Mouse (Mus musculus) MEL (cell line): Measurements from ENCODE around the gene Slc5a5.

Experiments used
- CHD2 ChIP-seq: IDR thresholded peaks from 2 replicates; pipeline ENCODE4 v1.6.1; 2011; ENCODE audit warnings: low read length, improper control_type of control experiment
- CTCF ChIP-seq, 3 experiments: IDR thresholded peaks in 2 of 3; conservative IDR thresholded peaks in 1 of 3; 2 replicates each; pipeline ENCODE4 v1.5.1; 2011 to 2012; ENCODE audit warnings: low read length in 3 of 3, low read depth in 2 of 3, mild to moderate bottlenecking in 2 of 3, improper control_type of control experiment in 1 of 3, inconsistent platforms in 1 of 3, mixed read lengths in 1 of 3, moderate library complexity in 1 of 3; ENCODE audit not compliant: control insufficient read depth in 1 of 3, insufficient read depth in 1 of 3, poor library complexity in 1 of 3, severe bottlenecking in 1 of 3
- GABPA ChIP-seq: IDR thresholded peaks from 2 replicates; pipeline ENCODE4 v1.6.1; 2012; ENCODE audit warnings: low read depth, mild to moderate bottlenecking, inconsistent platforms, low read length, improper control_type of control experiment, moderate library complexity
- KAT2A ChIP-seq: conservative IDR thresholded peaks from 2 replicates; pipeline ENCODE4 v1.6.1; 2012; ENCODE audit warnings: low read depth, low read length, improper control_type of control experiment, inconsistent platforms
- NRF1 ChIP-seq: IDR thresholded peaks from 2 replicates; pipeline ENCODE4 v1.6.1; 2014; ENCODE audit warnings: low read depth, mild to moderate bottlenecking, inconsistent platforms, low read length, improper control_type of control experiment, moderate library complexity; ENCODE audit not compliant: poor library complexity, insufficient read depth, severe bottlenecking
- POLR2A ChIP-seq, 2 experiments: IDR thresholded peaks; 2 replicates each; pipeline ENCODE4 v1.6.1; 2011 to 2012; ENCODE audit warnings: low read length in 2 of 2, mild to moderate bottlenecking in 2 of 2, control low read depth in 1 of 2, improper control_type of control experiment in 1 of 2, low read depth in 1 of 2, moderate library complexity in 1 of 2; ENCODE audit not compliant: control insufficient read depth in 1 of 2, insufficient read depth in 1 of 2, poor library complexity in 1 of 2
- SIN3A ChIP-seq: IDR thresholded peaks from 2 replicates; pipeline ENCODE4 v1.6.1; 2012; ENCODE audit warnings: low read length, improper control_type of control experiment, inconsistent platforms
- TCF12 ChIP-seq: IDR thresholded peaks from 2 replicates; pipeline ENCODE4 v1.6.1; 2014; ENCODE audit warnings: low read depth, mild to moderate bottlenecking, inconsistent platforms, low read length, improper control_type of control experiment, moderate library complexity
- USF1 ChIP-seq: IDR thresholded peaks from 2 replicates; pipeline ENCODE4 v1.6.1; 2014; ENCODE audit warnings: low read depth, mild to moderate bottlenecking, inconsistent platforms, low read length, improper control_type of control experiment, moderate library complexity
- ZMIZ1 ChIP-seq: IDR thresholded peaks from 2 replicates; pipeline ENCODE4 v1.6.1; 2012; ENCODE audit warnings: low read depth, mild to moderate bottlenecking, inconsistent platforms, low read length, improper control_type of control experiment, moderate library complexity
- ZNF384 ChIP-seq: IDR thresholded peaks from 2 replicates; pipeline ENCODE4 v1.6.1; 2012; ENCODE audit warnings: low read depth, mild to moderate bottlenecking, inconsistent platforms, low read length, improper control_type of control experiment

DNA sequence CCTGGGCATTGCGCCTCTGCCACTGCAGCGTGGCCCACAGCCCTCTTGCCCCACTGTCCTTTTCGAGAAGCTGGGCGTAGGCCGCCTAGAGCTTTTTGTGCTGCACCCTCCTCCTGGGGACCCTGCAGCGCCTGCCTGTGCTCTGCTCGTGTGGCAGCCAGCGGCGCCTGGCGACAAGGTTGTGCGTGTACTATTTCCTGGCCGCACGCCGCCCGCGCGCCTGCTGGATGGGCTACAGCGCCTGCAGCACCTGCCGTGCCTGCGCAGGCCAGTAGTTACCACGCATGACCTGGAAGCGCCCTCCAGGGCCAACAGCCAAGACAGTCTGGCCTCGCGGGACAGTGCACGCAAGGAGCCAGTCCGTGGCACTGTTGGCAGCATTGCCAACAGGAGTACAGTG is 21.0 kb upstream of the Slc5a5 start:
- TF ChIP-seq CTCF (IDR thresholded peaks at IDR 0.05 in 2 of 3, conservative IDR thresholded peaks at IDR 0.05 in 1 of 3; ENCODE audit: control insufficient read depth in 1 of 3, insufficient read depth in 1 of 3, low read depth in 2 of 3, low read length in 3 of 3, poor library complexity in 1 of 3, severe bottlenecking in 1 of 3) (no peak), POLR2A (IDR thresholded peaks at IDR 0.05; ENCODE audit: control insufficient read depth in 1 of 2, insufficient read depth in 1 of 2, low read depth in 1 of 2, low read length in 2 of 2, poor library complexity in 1 of 2) (no peak), TCF12 (no peak), USF1 (no peak), KAT2A (no peak), CHD2 (no peak), SIN3A (no peak), ZNF384 (no peak), ZMIZ1 (no peak), GABPA (no peak), NRF1 (no peak)
